Mouse (Mus musculus): Measurements from ENCODE around the gene Acsl1.

Acsl1 gene

DNA sequence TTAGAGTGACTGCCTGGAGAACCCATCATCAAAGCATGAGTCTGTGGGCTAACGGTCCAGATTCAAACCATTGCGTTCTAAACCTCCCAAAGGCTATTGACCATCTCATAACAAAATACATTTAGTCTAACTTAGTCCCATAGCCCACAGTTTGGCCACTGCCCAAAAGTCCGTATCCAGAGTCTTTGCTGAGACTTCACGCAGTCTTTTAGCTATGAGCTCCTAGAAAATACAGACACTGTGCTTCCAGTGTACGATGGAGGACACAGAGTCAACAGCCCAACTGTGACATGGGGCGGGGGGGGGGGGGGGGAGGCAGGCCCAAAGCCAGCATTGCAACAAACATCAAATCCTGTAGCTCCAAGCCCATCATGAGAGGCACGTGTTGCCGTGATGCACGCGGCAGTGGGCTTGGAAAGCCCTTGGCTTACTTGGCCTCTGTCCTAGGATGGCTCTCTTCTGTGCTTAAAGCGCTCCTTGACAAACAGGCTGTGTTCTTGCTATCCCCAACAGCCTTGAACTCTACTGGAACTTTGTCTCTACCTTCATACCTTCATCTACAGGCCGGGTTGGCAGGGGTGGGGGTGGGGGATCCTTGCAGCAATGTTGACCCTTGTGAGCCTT lies 32.3 kb downstream of the Acsl1 start:
- DNase-seq (ENCODE audit: extremely low spot score, low read depth, low spot score), result no peak

DNA sequence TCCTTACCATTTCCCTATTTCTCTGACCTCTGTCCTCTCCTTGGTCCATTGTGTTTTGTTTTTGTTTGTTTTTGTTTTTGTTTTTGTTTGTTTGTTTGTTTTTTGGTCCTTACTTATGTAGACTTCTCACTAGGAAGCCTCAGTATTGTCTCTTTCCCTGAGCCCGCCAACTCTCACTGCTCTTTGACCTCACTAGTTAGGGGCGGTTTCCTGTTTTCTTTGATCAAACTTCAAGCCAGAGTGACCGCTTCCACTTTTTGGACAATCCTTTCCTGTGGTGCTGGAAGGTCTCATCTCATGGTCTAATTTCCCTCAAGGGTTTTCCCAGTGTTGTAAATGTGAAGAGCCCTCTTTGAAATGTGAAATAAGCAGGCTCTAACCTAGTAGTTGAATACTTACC lies 33.4 kb downstream of the Acsl1 start:
- DNase-seq (ENCODE audit: extremely low spot score, low read depth, low spot score), result no peak

DNA sequence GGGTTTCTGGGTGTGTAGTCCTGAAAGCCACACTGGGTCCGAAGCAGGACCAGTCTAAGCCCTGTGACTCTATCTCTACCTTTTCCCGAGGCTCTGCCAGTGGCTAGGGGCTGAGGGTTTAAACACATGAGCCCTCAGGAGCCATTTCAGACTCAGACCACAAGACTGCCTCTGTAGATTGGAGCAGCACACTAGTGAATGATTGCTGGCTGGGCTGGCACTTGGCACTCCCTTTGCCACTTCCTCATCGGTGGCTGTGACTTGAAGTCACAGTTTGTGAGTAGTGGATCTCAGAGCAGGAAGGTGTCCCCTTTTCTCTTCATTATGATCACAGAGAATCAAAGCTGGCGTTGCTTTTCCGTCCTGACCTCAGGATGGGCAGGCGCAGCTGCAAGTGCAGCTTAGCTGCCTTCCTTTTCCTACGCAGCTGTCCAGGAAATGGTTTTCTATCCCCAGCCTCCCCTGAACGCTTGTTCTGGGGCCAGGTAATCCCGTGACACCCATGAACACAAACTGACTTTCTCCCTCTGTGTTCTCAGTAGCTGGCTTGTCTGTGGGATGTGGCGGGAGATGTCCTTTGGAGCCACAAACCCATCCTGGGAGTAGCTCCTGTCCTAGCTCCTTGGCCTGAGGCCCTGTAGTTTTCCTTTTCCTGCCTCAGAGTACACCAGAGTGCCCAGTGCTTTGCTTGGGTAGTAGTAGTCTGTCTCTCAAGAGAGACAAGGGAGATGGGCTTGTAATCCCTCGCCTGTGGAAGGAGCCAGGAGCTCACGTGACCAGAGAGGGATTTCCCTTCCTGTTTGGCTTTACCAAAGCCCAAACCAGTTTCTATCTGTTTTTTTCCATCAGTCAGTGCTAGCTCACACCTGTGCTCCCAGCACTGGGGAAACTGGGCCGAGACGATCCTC lies 37.9 kb downstream of the Acsl1 start:
- DNase-seq (ENCODE audit: extremely low spot score, low read depth, low spot score), result no peak

DNA sequence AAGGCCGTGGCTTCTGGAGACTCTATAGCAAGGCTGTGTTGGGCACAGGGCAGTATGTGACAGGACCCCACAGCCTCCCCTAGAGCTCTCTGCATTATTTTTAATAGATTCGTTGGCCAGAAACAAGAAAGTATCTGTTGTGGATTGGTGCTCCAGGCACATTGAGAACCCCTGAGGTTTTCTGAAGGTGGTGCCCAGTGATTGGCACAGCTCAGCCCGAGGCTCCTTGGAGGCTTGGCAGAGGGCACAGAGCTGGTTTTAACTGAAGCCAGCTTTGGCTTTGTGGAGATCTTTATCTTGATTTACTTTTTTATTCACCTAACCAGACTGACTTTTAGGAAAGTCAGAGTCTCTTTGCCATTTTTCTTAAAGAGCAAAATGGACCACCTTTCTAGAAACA lies 38.6 kb downstream of the Acsl1 start:
- no peak for DNase-seq (ENCODE audit: extremely low spot score, low read depth, low spot score)

DNA sequence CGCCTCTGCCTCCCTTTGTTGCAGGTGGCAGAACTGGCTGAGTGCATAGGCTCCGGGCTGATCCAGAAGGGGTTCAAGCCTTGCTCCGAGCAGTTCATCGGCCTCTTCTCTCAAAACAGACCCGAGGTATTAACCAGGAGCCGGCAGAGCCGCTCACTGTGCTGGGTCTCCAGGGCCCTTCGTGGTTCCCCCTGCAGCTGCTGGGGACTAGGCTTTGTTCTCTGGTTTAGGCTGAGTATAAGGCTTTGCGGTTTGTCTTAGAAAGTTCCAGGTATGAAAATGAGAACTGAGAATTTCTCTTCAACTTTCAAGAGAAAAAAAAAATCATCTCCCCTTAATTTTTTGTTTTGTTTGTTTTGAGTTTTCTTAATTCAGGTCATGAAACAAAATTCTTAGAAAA lies 40.5 kb downstream of the Acsl1 start:
- DNase-seq (ENCODE audit: extremely low spot score, low read depth, low spot score), result no peak

DNA sequence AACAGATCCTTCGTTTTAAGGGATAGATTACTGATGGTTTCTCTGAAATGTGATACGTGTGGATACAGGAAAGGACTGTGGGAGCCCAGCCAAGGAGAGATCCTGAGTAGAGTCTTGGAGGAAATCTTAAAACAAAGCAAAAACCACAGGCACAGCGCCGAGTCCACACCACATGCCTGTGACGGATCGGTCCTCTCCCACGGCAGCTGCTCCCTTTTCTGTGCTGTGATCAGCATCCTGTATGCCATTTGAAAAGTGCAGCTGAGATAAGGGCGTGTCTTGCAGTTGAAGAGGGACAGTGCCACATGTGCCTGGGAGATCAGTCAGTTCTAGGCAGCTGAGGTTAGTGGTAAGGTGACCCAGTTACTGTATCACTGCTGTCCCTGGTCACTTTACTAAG lies 41.7 kb downstream of the Acsl1 start:
- DNase-seq (ENCODE audit: extremely low spot score, low read depth, low spot score), result no peak

DNA sequence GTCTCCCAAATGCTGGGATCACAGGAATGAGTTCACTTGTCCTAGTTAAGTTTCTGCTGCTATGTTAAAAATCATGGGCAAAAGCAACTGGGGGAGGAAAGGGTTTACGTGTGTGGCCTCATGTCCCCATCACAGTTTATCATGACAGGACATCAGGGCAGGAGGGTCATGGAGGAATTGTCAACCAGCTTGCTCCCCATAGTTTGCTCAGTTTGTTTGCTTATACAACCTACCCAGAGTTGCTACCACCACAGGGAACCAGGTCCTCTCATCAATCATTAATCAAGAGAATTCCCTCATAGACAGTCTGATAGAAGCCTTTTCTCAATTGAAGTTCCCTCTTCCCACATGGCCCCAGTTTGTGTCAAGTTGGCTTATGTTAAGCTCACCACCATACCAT lies 43.2 kb downstream of the Acsl1 start:
- DNase-seq (ENCODE audit: extremely low spot score, low read depth, low spot score), result no peak

DNA sequence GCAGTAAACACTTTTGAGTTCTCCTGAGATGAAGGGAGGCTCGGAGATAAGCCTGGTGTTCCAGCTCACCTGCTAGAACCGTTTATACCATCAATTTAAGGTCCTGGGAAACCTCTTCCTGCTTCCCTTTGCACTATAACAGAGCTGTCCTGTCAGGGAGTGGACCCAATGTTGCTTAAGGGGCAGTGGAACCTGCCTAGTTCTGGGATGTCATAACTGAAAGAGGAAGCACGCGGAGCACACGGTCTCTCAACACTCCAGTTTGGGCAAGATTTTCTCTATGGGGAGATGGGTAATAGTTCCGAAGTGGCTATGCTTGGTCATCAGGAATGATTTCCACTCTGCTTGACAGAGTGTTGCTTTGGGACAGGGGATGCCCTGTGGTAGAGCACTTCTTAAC lies 49.8 kb downstream of the Acsl1 start:
- no peak for DNase-seq (ENCODE audit: extremely low spot score, low read depth, low spot score)

DNA sequence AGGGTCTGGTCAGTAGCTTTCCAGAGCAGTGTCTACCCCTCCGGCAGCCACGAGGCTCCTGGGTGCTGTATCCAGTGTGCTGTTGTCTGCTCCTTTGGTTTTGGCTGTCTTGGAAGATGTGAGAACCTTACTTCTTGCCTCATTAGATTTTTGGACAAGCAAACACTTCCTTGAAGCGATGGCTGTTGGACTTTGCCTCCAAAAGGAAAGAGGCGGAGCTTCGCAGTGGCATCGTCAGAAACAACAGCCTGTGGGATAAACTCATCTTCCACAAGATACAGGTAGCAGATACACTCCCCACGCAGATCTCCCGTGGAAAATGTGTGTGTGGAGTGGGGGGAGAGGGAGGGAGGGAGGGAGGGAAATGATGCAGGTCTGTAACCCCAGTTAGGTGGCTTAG lies 55.3 kb downstream of the Acsl1 start:
- DNase-seq (ENCODE audit: extremely low spot score, low read depth, low spot score), result no peak

DNA sequence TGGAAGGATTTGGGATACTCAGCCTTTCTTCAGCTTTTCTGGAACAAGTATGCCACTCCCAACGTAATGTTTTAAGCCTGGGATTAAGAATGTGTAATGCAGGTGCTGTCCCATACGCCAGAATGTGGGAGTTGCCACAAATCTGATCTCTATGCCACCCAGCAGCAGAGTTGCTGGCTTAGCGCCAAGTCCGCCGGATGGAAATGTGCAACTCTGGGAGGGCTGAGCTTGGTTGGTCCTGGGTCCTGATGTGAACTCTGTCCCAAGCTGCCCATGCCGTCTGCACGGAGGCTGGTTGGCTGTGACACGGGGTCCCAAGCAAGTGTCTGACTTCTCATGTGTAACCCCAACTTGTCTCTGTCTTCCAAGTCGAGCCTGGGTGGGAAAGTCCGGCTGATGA lies 56.0 kb downstream of the Acsl1 start:
- no peak for DNase-seq (ENCODE audit: extremely low spot score, low read depth, low spot score)

DNA sequence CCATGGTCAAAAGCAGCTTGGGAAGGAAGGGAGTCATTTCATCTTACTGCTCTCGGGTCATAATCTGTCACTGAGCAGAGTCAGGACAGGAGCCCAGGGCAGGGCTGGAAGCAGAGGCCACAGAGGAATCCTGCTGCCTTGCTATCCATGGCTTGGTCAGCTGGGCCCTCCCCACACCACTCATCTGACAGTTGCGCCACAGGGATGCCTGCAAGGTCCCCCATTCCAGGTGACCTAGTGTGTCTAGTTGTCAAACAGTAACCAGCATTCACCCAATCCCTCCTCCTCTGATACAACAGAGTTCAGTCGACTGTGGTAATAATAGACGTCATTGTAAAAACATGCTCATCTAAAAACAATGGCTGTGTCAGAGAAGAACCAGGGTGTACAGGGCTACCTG lies 58.7 kb downstream of the Acsl1 start:
- DNase-seq (ENCODE audit: extremely low spot score, low read depth, low spot score), result no peak

DNA sequence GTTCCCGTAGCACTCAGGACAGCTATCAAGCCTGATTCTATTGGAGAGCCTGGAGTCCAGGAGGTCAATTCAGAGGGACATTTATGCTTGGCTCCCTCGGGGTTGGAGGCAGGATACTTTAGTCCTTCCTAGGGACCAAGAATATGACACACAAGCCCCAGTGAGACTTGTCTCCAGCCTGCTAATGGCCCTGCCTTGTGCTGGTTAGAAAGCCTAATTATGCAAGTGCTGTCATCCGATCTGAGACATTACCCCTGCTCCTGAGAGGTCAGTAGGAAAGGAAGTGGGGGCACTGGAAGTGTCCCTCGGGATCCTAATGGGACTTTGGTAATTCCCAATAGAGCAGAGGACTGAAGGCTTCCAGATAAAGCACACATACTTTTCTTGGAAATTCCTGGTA lies 59.7 kb downstream of the Acsl1 start:
- no peak for DNase-seq (ENCODE audit: extremely low spot score, low read depth, low spot score)

DNA sequence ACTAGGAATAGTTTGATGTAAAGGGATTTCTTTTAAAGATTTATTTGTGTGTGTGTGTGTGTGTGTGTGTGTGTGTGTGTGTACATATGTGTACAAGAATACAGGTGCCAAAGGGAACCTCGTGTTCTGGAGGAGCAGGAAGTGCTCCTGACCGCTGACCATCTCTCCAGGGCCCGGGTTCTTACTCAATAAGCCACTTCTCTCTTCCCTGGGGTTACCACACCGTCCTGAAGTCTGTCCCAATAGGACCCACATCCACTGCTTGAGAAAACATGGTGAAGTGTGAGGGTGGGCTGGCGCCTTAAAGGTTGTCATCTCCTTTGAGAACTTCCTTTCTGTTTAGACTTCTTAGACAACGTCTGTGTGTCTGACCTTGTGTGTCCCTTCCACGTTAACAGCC lies 63.1 kb downstream of the Acsl1 start:
- DNase-seq (ENCODE audit: extremely low spot score, low read depth, low spot score), result no peak

DNA sequence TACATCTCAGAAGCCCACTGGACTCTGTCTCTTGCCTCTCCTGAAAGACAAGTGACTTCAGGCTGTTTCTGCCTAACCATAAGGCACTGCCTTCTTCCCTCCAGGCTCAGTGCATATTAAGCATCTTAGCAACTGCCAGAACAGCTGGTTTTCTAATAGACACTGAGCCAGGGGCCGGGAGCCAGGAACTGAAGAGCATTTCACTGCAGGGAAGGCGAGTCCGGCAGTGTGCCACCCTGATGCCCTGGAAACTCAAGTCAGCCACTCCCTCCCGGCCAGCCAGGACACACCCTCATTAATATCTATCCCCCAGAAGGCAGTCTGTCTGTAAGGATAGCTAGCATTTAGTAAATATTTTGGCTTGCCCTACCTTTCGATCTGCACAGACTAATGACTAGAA lies 68.9 kb downstream of the Acsl1 start:
- DNase-seq (ENCODE audit: extremely low spot score, low read depth, low spot score), result no peak

DNA sequence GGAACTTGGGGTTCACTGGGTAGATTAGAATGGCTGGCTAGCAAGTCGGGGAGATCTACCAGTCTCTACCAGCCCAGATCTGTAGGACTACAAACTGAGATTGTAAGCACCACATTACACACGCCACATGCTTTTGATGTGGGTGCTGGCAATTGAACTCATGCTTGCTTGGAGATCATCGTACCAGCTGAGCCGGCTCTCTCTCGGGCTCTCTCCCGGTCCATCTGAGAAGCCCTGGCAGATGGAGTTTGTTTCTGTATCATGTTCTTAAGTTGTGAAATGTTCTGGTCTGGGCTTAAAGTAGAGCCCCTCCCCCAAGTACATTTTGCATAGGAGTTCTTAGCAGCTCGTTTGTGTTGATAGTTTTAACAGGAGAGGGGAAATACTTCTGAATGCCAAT lies 72.4 kb downstream of the Acsl1 start:
- no peak for DNase-seq (ENCODE audit: extremely low spot score, low read depth, low spot score)

DNA sequence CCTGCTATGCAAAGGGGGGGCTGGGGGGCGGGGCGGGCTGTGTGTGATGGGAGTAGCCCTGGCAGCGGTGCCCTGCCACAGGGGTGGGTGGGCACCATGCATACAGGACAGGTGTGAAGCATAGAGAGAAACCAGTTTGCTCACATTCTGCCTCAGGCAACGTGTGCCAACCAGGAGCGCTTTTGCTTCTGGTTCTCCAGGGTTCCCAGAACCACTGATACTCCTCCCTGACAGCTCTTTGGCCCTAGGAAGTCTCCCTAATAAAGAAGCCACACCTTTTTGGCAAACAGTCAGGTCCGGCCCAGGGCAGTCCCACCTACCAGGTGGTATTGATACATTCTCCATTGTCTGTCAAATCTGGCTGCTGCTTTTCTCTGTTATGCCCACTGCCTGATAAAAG lies 72.8 kb downstream of the Acsl1 start:
- no peak for DNase-seq (ENCODE audit: extremely low spot score, low read depth, low spot score)

DNA sequence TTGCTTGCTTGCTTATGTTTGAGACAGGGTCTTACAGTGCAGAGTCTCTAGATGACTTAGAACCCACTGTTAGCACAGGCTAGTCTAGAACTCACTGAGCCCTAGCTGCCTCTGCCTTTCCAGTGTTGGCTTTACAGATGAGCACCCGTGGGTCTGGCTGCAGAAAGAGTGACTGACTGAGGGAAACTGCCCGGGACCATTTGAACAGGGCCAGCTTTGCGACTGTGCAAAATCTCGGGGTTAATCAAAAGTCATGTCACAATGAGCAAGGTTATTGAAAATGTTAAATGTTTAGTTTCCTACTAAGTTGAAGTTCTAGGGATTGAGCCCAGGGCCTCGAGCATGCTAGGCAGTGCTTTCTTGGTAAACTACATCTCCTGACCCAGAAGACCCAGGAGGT lies 75.0 kb downstream of the Acsl1 start:
- no peak for DNase-seq (ENCODE audit: extremely low spot score, low read depth, low spot score)

DNA sequence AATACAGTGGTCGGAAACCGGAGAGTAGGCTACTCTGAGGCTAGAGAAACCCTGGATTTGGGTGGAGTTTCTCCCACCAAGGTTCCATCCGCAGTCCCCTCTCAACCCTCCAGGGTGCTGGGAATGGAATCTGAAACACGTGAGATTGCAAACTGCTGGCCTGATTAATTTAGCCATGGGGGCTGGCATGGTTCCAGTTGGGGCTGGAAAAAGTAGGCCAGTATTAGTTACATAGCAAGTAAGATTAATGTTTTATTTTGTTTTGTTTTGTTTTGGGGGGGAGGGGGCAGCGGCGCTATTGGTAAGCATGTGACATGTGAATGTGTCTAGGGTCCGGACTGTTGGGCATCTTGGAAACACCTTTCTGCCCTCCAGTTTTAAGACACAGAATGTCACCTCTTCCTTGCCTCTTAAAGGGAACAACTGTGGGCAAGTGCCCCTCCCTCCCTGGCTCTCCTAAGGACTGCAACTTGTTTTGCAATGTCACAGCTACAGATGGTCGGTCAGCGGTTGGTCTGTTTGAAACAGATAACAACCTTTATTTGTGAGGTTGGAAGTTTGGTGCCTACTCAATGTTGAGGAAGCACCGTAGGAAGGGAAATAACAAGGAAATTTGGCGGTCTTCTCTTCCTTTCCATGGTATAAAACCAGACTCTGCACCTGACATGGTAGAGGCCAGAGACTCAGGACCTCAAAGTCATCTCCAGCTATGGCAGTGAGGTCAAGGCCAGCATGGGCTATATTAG lies 75.8 kb downstream of the Acsl1 start:
- no peak for DNase-seq (ENCODE audit: extremely low spot score, low read depth, low spot score)

DNA sequence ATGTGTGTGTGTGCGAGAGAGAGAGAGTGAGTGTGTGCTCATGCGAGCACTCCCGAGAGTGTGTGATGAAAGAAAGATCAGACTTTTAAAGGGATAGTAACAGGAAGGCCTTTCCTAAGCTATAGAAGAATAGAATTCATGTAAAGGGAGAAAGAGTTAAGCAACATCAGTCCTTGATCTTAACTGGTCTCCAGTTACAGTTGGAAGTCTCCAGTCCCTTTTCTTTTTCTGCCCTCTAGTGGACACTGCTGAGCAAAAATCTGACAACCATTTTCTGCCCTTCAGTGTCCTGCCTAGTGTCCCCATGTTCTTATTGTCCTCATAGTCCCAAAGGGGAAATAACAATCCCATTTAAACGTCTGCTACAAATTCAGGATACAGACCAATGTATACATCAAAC lies 76.4 kb downstream of the Acsl1 start:
- peak; percentile 72 for DNase-seq (ENCODE audit: extremely low spot score, low read depth, low spot score)

DNA sequence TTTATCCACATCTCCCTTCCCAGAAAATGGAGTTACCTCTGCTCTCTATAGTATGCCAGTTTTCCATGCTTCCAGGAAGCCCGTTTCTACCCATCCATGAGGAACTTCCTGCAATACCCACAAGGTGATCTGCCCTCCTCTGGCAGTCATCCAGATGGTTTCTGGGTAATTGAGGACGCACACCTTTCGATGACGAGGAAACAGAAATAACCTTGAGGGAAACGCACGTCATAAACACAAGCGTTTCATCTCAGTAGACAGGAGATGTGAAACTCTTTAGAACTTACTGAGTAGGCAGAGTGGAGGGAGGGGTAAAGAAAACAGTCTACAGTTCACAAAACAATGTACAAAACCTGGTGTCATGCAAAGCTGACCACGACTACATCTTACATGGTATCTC lies 79.2 kb downstream of the Acsl1 start:
- no peak for DNase-seq (ENCODE audit: extremely low spot score, low read depth, low spot score)

DNA sequence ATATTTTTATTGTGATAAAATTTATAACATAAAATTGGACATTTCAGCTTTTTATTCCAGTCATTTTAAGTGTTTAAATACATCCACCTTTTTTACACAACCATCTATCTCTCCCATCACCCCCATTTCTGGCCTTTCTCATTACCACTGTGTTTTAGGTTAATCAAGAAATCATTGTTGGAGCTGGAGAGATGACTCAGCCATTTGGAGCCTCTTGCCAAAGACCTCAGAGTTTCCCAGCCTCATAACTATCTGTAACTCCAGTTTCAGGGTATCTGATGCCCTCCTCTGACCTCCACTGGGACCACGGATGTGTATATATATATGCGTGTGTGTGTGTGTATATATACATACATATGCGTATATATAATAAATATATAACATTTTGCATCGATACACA lies 80.2 kb downstream of the Acsl1 start:
- no peak for DNase-seq (ENCODE audit: extremely low spot score, low read depth, low spot score)

Measured in hindlimb bud, embryonic 11.5 days (tissue).